Mouse (Mus musculus) urinary bladder, postnatal 0 days (tissue): ENCODE data around the gene Olfr129. TPM values are rescaled to one million over a fixed set of nuclear protein-coding genes. Genes with fewer than 3 reads are reported as not detected.

ENCODE experiments used
- polyA plus RNA-seq: library from polyadenylated mRNA; unstranded; fragments of >200 nt; fragmentation: Nextera tagmentation; extraction: Ambion mirVana; gene quantifications from 2 replicates; pipeline ENCODE4 v1.2.1, GENCODE M21; 2015

Gene Olfr129
- polyA plus RNA-seq: not detected in 2 replicates

DNA sequence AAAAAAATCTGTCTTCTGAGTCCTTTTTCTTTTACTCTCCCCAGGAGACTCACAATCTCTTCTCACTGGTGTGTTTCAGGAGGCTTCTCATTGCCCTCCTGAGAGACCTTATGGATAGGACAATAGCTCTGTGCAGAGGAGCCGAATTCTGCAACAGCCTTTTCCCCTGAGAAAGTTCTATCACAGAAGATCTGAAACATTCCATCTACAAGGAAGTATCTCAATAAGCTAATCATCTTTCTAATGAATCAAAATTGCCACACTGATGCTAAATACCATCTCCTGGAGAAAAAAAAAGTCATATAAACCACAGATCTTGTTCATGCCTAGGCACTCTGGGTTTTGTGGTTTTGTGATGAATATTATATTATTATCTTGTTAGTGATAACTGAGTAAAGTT is at the start of gene Olfr129:
Olfr129 (minus strand) TSS at position 101 of the 400 bp plus-strand sequence.

DNA sequence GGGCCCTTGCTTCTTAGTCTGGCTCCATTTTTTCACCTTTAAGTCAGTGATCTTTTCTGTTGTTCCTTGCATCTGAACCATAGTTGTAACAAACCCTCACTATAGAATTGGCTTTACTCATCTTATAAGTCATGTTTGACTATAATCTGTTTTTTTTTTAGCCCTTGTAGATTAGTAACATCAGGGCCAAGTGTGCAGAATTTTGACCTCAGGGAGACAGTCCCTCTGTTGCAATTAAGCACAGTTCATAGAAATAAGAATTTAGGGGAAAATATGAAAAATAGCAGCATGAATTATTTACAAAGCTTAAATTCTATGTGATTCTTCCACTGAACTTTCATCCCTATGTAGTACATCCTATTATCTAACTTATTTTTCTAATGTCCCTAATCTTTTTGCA is 28.7 kb upstream of the Olfr129 start, which contains the start of gene Olfr131:
Olfr131 (minus strand) TSS at position 101 of the 400 bp plus-strand sequence.

DNA sequence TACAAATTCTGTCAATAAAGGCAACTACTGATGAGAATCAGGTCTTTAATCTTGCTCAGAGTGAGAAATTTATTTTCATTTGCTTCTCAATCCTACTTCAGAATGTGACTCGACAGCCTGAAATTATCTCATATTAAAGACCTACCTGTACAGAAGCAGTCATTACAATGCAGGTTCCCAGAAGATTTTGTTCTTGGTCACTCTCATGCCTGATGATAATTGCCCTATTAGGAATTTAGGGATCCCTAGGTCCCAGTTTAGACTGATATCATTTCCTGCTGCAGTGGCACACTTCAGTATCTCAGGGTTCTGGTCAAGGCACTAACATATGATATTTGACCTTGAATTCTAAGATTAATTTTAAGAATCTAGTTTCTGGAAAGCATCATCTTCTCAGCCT is 3.7 kb upstream of the Olfr129 start, which contains the start of gene Olfr130:
Olfr130 (plus strand) TSS at position 301 of the 400 bp plus-strand sequence.

Other genes with a start within 250 kb of the Olfr129 start
- gene Olfr125, start 227.1 kb downstream of the Olfr129 start, polyA plus RNA-seq: not detected in 2 replicates
- gene Olfr126, start 212.6 kb downstream of the Olfr129 start, polyA plus RNA-seq: not detected in 2 replicates
- gene Olfr127, start 159.6 kb downstream of the Olfr129 start, polyA plus RNA-seq: not detected in 2 replicates
- not detected in 2 replicates for gene Olfr128, start 139.5 kb downstream of the Olfr129 start, polyA plus RNA-seq
- not detected in 2 replicates for gene Olfr761, start 107.0 kb downstream of the Olfr129 start, polyA plus RNA-seq
- not detected in 2 replicates for gene Olfr130, start 3.8 kb upstream of the Olfr129 start, polyA plus RNA-seq
- gene Olfr131, start 28.6 kb upstream of the Olfr129 start, polyA plus RNA-seq: not detected in 2 replicates
- not detected in 2 replicates for gene Olfr132, start 74.4 kb upstream of the Olfr129 start, polyA plus RNA-seq
- not detected in 2 replicates for gene Olfr133, start 85.2 kb upstream of the Olfr129 start, polyA plus RNA-seq
- not detected in 2 replicates for gene Olfr134, start 111.3 kb upstream of the Olfr129 start, polyA plus RNA-seq
- not detected in 2 replicates for gene Olfr135, start 144.3 kb upstream of the Olfr129 start, polyA plus RNA-seq
- not detected in 2 replicates for gene Olfr138, start 201.0 kb upstream of the Olfr129 start, polyA plus RNA-seq
- gene Olfr137, start 247.5 kb upstream of the Olfr129 start, polyA plus RNA-seq: not detected in 2 replicates